Mouse (Mus musculus): Measurements from ENCODE around the gene Itprip.

GRCm38 (mm10) chr19:47917396-47917795, 1.7 kb downstream of the Itprip start:
- TF ChIP-seq CTCF (IDR thresholded peaks at IDR 0.05; ENCODE audit: extremely low read depth, insufficient read depth, insufficient read length, insufficient replicate concordance) (no peak), POLR2A (IDR thresholded peaks at IDR 0.05; ENCODE audit: low read depth, low read length) (no peak)
